Mouse (Mus musculus) adrenal gland, postnatal 25 days (tissue): Measurements from ENCODE around the gene Aarsd1. TPM values are rescaled to one million over a fixed set of nuclear protein-coding genes. Genes with fewer than 3 reads are reported as not detected.
A peak's percentile ranks its signal among the peaks of the same experiment; 100 is the strongest.
"Not testable (repeated sequence)": the region's sequence is repeated elsewhere in the genome, so short reads cannot be mapped to it uniquely, and the experiment has no call there.

ENCODE experiments used
- DNase-seq: peaks from one replicate; pipeline ENCODE4 v3.0.0; 2021; ENCODE audit warnings: mixed read lengths
- total RNA-seq: library from RNA; stranded (reverse); gene quantifications from 2 replicates; pipeline ENCODE4 v1.2.3, GENCODE M21; 2021

The Aarsd1 gene
- total RNA-seq, 1 experiment from 2014 or later = 36.3 TPM

- DNase-seq = not testable (repeated sequence)
These were observed 29.4 kb upstream of the Aarsd1 start for GRCm38 (mm10) chr11:101446860-101447259.

- DNase-seq = no peak
These were observed 28.9 kb upstream of the Aarsd1 start for GRCm38 (mm10) chr11:101446319-101446718.

GRCm38 (mm10) chr11:101442760-101443159, 25.3 kb upstream of the Aarsd1 start:
- DNase-seq = no peak

DNA sequence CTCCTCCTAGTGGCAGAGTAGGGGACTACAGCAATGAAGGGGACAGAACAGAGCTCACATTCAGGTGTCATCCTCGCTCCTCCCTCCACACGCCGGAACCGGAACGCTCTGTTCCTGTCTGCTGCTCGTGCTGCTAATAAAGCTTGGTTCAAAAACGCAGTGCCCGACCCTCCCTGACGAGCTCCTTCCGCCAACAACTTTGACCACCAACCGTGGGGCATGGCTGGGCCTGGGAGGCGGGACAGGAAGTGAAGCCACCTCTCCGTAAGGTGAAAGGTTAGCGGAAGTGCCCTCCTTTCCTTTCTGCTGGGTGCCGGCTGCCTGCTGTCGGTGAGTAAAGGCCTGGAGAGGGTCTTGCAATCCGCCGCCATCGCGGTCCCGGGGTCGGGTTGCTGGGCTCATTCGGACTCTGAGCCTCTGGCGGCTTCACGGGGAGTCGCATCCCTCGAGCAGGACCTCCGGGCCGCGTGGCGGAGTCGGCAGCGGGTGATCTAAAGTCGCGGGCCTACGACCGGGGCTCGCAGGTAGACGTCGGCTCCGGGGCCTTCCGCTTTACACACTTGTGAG, 24.8 kb upstream of the Aarsd1 start, which contains the start of gene Rpl27:
TSS of gene Rpl27 (plus strand) at position 172 of the 567 bp plus-strand sequence.
- DNase-seq = peak; percentile 92

DNA sequence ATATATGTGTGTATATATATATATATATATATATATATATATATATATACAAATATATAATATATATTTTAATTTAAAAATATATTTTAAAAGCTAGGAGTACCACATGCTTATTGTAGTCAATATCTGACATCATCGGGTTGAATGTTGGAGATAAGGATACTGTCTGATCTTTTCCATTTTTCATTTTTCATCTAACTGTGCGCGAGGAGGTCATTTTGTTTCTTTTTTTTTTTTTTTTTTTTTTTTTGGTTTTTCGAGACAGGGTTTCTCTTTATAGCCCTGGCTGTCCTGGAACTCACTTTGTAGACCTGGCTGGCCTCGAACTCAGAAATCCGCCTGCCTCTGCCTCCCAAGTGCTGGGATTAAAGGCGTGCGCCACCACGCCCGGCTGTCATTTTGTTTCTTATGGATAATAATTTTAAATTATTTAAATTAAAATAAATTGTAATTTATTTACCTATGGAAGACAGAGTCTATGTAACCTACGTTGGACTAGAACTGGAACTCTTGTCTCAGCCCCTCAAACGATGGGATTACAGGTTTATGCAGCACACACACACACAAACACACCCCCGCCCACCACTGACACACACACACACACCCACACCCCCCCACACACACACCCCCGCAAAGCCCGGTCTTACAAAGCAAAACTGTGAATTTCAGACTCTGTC, 24.2 kb upstream of the Aarsd1 start:
- not testable (repeated sequence) for DNase-seq

DNA sequence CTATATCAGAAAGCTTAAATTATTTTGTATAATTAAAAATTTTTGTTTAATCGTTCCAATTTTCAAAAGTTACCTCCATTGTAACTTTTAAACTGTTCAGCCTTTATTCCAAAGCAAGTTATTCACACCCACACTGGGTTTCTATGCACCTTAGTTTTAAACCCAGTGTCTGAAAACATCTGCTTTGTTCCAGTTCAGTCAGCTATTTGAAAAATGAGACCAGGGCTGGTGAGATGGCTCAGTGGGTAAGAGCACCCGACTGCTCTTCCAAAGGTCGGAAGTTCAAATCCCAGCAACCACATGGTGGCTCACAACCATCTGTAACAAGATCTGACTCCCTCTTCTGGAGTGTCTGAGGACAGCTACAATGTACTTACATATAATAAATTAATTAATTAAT, 20.6 kb upstream of the Aarsd1 start:
- DNase-seq = not testable (repeated sequence)

DNA sequence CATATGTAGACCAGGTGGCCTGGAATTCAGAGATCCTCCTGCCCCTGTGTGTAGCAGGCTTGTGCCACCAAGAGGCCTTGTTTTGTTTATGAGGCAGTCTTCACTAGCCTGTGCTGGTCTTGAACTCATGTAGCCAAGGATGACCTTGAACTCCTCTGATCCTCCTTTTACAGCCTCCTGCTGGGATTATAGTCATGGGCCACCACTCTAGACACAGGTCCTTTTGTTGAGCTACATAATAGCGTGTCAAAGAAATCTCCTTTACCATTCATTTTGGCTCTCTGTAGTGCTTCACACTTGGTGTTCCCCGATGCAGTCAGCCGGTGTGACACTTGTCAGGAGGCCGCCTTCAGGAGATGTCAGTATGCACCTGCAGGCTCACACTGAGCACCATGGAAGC, 19.5 kb upstream of the Aarsd1 start:
- DNase-seq = no peak

DNA sequence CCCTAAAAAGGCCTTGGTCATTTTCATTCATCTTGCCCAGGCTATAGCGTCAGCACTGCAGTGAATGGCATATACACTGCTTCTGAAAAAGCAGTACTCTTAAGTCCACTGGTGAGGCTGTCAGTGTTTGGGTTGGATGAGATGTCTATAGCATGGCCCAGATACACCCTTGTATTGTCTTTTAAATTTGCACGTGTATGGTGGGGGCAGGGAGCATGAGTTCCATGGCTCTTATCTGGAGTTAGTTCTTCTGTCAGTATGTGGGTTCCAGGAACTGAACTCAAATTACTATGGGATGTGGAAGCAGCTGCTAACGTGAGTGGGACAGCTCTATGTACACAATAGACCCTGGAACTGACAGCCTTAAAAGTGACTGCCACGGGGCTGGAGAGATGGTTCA, 18.4 kb upstream of the Aarsd1 start:
- DNase-seq = no peak

DNA sequence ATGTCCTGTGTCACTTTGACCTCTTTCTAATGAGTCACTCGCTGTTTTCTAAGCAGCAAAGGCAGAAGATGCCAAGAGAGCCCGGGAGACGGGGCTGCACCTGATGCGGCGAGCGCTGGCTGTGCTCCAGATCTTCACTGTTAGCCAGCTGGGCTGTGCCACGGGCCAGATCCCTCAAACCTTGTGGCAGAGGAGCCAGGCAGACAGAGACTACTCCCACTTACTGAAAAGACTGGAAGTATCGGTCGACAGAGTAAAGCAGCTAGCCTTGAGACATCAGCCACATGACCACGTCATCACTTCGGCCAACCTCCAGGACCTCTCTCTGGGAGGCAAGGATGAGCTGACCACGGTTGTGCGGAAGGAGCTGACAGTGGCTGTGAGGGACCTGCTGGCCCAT, 16.0 kb upstream of the Aarsd1 start:
- no peak for DNase-seq

DNA sequence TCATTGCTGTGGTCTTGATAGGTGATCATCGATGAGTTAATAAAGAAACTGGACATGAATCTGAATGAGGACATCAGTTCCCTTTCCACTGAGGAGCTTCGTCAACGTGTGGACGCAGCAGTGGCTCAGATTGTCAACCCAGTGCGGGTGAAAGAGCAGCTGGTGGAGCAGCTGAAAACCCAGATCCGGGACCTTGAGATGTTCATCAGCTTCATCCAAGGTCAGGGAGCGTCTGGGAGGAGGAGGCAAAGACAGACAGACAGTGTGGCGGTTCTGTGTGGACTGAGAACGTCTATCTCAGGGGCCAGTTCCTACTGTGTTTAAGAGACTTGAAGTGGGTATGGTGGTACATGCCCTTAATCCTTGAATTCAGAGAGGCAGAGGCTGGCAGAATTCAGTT, 13.9 kb upstream of the Aarsd1 start:
- DNase-seq = no peak

- DNase-seq = no peak
These were observed 8.8 kb upstream of the Aarsd1 start for GRCm38 (mm10) chr11:101426165-101426564.

GRCm38 (mm10) chr11:101424925-101425813, 7.8 kb upstream of the Aarsd1 start, which contains the start of the genes Rundc1 and Ptges3l:
TSS of gene Rundc1 (plus strand) at chr11:101425085.
TSS of gene Ptges3l (minus strand) at chr11:101425333.
- DNase-seq = peak; percentile 99

GRCm38 (mm10) chr11:101424105-101424851, 6.9 kb upstream of the Aarsd1 start, which contains the start of gene Gm27029:
TSS of gene Gm27029 (minus strand) at chr11:101424796.
- DNase-seq = no peak

DNA sequence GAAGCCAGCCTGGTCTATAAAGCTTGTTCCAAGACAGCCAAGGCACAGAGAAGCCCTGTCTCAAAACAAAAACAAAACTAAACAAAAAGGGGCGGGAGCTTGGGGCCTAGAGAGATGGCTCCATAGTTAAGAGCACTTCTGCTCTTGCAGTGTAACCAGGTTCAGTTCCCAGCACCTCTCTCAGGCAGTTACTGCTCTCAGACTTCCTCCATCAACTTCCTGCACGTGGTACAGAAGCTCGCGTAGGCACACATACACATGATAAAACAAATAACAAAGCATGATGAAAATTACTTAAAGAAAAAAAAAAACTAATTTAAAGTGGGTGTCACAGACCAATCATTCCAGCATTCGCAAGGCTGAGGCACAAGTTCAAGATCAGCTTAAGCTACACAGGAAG, 2.7 kb upstream of the Aarsd1 start:
- DNase-seq = no peak

DNA sequence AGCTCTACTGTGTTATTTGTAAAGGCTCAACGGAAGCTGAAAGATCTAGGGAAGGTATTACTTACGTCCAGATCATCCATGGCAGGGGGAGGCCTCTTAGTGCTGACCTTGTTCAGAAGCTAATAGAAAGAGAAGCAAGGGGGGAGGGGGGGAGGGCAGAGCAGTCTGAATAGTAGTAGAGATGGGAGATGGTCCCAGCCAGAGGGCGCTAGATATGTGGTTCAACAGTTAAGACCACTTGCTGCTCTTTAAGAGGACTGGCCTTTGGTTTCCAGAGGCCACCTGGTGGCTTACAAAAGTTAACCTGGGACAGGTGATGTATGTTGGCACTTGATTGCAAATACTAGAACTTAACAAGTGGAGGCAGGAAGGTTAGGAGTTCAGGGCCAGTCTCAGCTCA, 2.2 kb upstream of the Aarsd1 start:
- no peak for DNase-seq

GRCm38 (mm10) chr11:101418991-101419390, 1.6 kb upstream of the Aarsd1 start:
- DNase-seq = no peak

DNA sequence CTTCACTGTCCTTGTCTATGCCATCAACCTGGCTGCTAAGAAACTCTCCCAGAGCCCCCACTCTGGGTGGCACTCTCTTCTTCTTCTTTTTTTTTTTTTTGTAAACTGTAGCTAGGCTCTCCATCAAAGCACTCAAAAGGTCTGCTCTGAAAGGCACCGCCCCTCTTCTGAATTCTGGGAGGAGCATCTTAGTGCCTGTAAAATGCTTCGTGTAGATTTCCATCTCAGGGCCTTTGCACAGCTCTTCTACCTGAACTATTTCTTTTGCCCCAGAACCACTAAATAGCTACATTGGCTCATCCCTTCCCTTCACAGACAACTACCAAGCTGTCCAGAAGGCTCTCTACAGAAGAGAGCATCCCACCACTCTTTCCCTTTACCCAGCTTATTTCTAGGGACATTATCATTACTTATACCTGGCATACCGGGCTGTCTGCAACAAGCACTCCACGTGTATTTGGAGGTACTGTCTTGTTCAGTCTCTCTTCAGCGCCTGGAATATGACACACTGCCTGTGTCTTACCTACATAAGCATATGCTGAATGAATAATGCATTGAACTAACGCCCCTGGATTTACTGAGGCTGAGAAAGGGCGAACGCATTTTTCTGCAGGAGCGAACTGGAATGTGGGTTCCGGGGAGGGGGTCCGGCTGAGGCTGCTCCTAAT, 848 bp downstream of the Aarsd1 start:
- DNase-seq = no peak

DNA sequence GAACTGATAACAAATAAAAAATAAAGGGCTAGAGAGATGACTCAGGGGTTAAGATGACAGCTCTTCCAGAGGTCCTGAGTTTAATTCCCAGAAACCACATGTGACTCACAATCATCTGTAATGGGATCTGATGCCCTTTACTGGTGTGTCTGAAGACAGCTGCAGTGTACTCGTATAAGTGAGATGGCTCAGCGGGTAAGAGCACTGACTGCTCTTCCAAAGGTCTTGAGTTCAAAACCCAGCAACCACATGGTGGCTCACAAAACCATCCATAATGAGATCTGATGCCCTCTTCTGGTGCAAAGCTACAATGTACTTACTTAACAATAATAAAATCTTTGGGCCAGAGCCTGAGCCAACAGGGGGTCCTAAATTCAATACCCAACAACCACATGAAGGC, 2.1 kb downstream of the Aarsd1 start:
- no peak for DNase-seq

- peak; percentile 73 for DNase-seq
These were observed 22.3 kb downstream of the Aarsd1 start for GRCm38 (mm10) chr11:101395110-101395509.

DNA sequence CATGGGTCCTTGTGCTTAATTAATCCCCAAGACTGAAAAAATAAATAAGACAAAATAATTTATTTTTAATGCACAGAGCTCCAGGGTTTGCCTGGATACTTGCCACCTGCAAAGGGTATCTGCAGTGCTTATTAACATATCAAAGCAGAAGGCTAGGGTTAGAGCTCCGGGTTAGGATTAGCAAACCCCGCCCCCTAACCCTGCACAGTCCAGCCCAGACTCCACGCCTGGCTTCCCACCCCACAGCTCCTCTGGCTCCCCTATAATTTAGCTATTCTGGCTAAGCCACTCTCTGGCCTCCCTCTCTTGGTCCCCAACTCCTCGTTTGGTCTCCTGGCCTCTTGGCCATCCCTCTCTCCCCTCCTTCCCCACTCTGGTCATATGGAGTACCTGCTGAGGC, 35.6 kb downstream of the Aarsd1 start:
- DNase-seq = no peak

DNA sequence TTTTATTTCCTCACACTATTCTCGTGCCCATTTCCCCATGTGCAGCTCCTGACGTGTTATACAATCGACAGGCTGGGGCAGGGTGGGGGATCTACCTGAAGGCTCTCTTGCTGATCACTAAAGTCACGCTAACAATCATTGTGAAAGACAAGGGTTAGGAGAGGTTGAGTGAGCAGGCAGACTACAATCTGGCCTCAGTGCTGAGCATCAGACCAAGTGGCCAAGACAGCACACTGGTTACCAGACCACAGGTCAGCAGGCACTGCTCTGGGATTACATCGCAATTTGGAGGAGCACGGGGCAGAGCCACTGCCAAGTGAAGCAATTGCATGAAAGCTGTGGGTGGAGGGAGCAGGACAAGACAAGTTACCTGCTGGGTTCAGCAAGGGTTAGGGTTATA, 38.5 kb downstream of the Aarsd1 start:
- DNase-seq = peak; percentile 18

DNA sequence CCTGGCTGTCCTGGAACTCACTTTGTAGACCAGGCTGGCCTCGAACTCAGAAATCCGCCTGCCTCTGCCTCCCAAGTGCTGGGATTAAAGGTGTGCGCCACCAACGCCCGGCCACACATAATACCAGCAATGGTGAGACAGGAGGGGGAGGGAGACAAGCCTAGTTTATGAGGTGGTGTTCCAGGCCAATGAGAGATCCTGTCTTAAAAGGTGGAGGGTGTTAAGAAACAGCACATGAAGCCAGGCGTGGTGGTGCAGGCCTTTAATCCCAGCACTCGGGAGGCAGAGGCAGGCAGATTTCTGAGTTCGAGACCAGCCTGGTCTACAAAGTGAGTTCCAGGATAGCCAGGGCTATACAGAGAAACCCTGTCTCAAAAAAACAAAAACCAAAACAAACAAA, 39.2 kb downstream of the Aarsd1 start:
- DNase-seq = not testable (repeated sequence)
